Comparison of ENCODE assay signal across 21 mouse cellular contexts in genomic region chr10:10659976-10660375, GRCm38 (mm10). TPM values are rescaled to one million over a fixed set of nuclear protein-coding genes. Genes with fewer than 3 reads are reported as not detected.
DNase-seq lines count a peak whose midpoint lies in the region; ATAC-seq lines count a peak whose summit lies in the region.
"Had no signal": no experiment of that assay in that cellular context is flagged by ENCODE, and none has a peak within 500 bp of the region (broad histone marks: within the 10 kb centered on the region; RNA-seq: fewer than 3 reads in every experiment).

No protein-coding gene starts in this region.

- H3K9me3 ChIP-seq in hindbrain, embryonic 10.5 days: no peaks in the 10 kb centered on the region
- H3K9me3 ChIP-seq: embryonic facial prominence, embryonic 10.5 days; embryonic facial prominence, embryonic 12.5 days; forebrain, embryonic 13.5 days; forebrain, embryonic 15.5 days had no signal

- H3K27me3 ChIP-seq in hindbrain, embryonic 10.5 days (ENCODE audit: insufficient read depth, poor library complexity, severe bottlenecking): no peaks in the 10 kb centered on the region
- H3K27me3 ChIP-seq: embryonic facial prominence, embryonic 12.5 days; forebrain, embryonic 13.5 days; forebrain, embryonic 15.5 days had no signal

- 79% methylated on average over 3 of the region's 3 CpGs for WGBS in hindbrain, embryonic 10.5 days

- no peak for DNase-seq in right cerebral cortex, adult 18-20 months
- DNase-seq in hindbrain, embryonic 10.5 days (ENCODE audit: low spot score): no peak
- DNase-seq: adrenal gland, adult 2 months; adrenal gland, postnatal 10 days; adrenal gland, postnatal 25 days; forebrain, postnatal 0 days had no signal

- H3K36me3 ChIP-seq in hindbrain, embryonic 10.5 days: no peaks in the 10 kb centered on the region
- H3K36me3 ChIP-seq: embryonic facial prominence, embryonic 10.5 days; embryonic facial prominence, embryonic 12.5 days; forebrain, embryonic 15.5 days had no signal

- H3K4me1 ChIP-seq in hindbrain, embryonic 10.5 days (replicated peaks): no peaks in the 10 kb centered on the region
- H3K4me1 ChIP-seq: embryonic facial prominence, embryonic 10.5 days; embryonic facial prominence, embryonic 12.5 days; forebrain, embryonic 13.5 days; forebrain, embryonic 15.5 days had no signal

- no peak overlapping the region for H3K4me3 ChIP-seq in hindbrain, embryonic 10.5 days
- H3K4me3 ChIP-seq: embryonic facial prominence, embryonic 10.5 days; embryonic facial prominence, embryonic 12.5 days; forebrain, embryonic 13.5 days; forebrain, embryonic 15.5 days had no signal

- peak; percentile 42; the same call in 1 of the 2 replicates for ATAC-seq in common myeloid progenitor, adult 5-6 weeks (replicated peaks; ENCODE audit: low read depth, poor library complexity, severe bottlenecking)
- peak; percentile 76 for ATAC-seq in granulocyte monocyte progenitor cell, adult 5-6 weeks (replicated peaks; ENCODE audit: poor library complexity, severe bottlenecking)
- ATAC-seq in megakaryocyte progenitor cell, adult 5-6 weeks (replicated peaks; ENCODE audit: poor library complexity): peak; percentile 66
- ATAC-seq: forebrain, embryonic 13.5 days; forebrain, embryonic 15.5 days; forebrain, postnatal 0 days had no signal

- no peak overlapping the region for H3K27ac ChIP-seq in hindbrain, embryonic 10.5 days
- H3K27ac ChIP-seq: embryonic facial prominence, embryonic 10.5 days; embryonic facial prominence, embryonic 12.5 days; forebrain, embryonic 13.5 days; forebrain, embryonic 15.5 days had no signal

RNA-seq across cellular contexts. Expression of gene Gm10944, which starts 21.2 kb away (rescaled TPM):
- not detected in 2 replicates for total RNA-seq in common myeloid progenitor, adult 5-6 weeks (2017)
- not detected in 2 replicates for total RNA-seq in granulocyte monocyte progenitor cell, adult 5-6 weeks (2014; fragmentation: Nextera tagmentation)
- total RNA-seq in granulocyte monocyte progenitor cell, adult 5-6 weeks (2017): not detected in 2 replicates
- total RNA-seq in megakaryocyte progenitor cell, adult 5-6 weeks (2015): not detected in 2 replicates
- not detected in 2 replicates for total RNA-seq in megakaryocyte progenitor cell, adult 5-6 weeks (2017)
- polyA plus RNA-seq in hindbrain, embryonic 10.5 days (2016; fragmentation: Nextera tagmentation; extraction: Ambion mirVana): not detected in 2 replicates
- total RNA-seq: adrenal gland, adult 2 months; adrenal gland, postnatal 10 days; adrenal gland, postnatal 25 days; adrenal gland, postnatal 4 days; ES-E14; forebrain, postnatal 0 days; MEL had no signal
- polyA plus RNA-seq: adrenal gland, adult 2 months; brain, embryonic 14.5 days; C2C12; cortical plate, adult 2 months; embryonic facial prominence, embryonic 10.5 days; embryonic facial prominence, embryonic 12.5 days; embryonic facial prominence, embryonic 14.5 days; forebrain, embryonic 11.5 days; forebrain, embryonic 13.5 days; forebrain, embryonic 15.5 days; forebrain, postnatal 0 days had no signal
